Mouse (Mus musculus) ovary, postnatal 10 days (tissue): ENCODE data around the gene Pou6f1.
"Not testable (repeated sequence)": the region's sequence is repeated elsewhere in the genome, so short reads cannot be mapped to it uniquely, and the experiment has no call there.

Experiments
- DNase-seq: peaks from one replicate; pipeline ENCODE4 v3.0.0; 2022; ENCODE audit warnings: low spot score

The Pou6f1 gene

DNA sequence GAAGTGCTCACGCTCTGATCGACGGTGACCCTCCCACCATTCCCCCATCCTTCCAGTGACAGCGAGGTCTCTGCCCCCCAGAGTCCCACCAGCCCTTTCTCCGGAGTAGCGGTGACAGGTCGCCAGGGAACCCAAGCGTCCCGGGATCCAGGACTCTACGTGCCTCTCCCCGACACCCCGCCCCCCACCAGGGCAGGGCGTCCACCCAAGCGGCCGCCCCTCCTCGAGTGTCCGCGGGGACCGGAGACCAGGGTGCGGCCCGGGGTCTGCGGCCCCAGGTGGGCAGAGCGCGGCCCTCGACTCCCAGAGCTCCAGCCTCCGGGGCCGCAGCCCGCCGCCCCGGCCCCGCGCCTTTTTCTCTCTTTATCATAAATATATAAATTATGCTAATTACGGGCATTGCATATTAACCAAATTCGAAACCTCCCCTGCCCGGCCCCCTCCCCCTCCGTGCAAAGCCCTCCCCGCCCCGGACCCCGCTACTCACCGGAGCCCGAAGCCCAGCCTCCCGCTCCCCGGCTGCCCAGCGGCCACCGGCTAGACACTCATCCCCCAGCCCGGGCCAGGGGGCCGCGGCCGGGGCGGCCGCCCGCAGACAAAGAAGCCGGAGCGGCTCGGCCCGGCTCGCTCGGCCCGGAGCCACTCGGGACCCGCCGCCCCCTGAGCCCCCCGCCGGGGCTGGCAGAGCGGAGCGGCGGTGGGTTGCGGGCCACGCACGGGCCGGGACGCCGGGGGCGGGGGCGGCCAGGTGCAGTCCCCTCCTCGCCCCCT, at the start of gene Pou6f1:
Gene Pou6f1 (minus strand): TSS at position 709 of the 771 bp plus-strand sequence.
- DNase-seq = peak; percentile 39

DNA sequence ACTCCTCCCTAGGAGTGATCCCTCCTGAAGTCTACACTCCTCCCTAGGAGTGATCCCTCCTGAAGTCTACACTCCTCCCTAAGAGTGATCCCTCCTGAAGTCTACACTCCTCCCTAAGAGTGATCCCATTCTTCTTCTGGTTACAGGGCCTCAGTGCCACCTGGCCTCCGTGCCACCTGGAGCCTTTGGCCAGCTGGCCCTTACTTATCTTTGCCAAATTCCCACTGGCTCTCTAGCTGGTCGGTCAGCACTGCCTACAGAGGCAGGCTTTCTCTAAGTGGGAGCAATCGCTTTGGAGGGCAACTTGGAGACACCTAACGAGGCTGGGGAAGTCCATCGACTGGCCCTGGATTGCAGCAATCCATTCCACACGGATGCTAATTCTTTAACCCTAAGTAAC, 46.4 kb upstream of the Pou6f1 start:
- DNase-seq = no peak

DNA sequence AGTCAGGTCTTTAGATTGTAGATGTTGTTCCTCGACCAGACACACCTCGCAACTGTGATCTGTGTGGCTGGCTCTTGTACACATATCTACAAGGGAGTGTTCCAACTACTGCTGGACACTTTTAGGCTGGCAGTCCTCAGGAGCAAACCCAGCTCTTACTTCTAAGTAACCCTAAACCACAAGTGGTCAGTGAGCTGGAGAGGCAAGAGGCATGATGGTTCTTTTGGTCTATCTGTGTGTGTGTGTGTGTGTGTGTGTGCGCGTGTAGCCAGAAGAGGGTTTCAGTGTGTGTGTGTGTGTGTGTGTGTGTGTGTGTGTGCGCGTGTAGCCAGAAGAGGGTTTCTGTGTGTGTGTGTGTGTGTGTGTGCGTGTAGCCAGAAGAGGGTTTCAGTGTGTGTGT, 42.7 kb upstream of the Pou6f1 start:
- DNase-seq = no peak

DNA sequence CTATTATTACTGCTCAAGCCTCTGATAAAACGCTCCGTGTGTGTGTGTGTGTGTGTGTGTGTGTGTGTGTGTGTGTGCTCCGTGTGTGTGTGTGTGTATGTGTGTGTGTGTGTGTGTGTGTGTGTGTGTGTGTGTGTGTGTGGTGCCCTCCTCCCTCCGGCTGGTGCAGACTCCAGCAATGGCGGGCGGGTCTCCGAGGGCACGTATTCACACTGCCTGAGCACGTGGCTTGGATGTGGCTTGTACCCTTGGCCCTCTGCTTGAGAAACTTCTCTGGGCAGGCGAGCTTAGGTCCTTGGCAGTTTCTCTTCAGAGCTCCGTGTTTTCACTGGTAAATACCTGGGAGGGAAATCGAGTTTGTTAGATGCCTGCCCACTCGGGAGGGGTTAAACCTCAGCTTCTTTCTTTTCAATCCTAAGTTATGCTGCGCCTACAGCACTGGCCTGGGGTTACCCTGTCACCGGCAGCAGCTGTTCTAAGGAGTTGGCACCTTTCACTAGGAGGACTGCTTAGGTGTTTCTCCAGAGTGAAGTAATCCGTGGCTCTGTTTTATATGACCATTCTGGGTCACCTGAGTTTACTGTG, 41.5 kb upstream of the Pou6f1 start:
- DNase-seq = no peak

DNA sequence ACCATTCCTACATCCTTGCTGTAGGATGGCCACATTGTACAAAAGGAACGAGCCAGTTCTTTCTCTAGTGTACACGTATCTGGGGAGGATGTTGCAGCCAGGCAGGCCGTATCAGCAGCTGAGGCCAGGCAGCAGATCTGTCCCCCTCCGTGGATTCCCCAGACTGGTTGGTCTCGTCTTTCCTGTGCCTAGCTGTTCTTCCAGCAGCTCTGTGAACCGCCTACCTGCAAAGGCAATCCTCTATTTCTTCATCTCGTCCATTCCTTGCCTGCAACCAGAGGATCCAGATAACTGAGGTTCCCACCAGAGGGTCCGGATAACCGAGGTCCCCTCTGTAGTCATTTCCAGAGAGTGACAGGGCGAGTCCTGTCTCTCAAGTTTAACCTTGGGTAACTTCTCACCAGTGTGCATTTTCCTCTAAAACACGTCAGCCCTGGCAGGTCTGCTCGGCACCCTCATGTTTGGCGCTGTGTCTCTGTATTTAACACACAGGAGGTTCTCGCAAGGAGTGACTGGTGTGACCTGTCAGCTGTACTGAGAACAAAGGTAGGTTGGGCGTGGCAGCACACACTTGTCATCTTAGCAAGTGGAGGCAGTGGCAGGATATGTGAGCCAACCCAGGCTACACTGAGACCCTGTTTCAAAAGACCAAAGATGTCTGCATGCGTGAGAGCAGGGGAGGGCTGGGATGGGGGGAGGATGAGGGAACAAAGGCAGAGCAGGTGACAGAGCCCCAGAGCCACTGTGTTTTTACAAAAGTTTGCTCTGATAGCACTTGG, 40.4 kb upstream of the Pou6f1 start:
- no peak for DNase-seq

DNA sequence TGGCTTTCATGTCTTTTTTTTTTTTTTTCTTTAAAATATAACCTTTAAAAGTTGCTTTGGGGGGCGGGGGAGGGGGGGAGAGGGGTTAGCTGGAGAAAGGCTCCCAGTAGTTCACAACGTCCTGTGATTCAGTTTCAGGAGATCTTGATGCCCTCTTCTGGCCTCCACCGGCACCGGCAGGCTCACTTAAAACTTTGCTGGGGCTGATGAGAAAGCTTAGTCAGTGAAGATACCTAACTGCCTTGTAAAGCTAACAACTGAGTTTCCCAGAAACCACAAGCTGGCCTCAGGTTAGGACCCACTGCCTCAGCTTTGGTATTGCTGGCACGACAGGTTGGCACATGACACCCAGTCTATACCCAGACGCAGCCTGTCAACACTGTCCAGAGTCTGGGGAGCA, 37.9 kb upstream of the Pou6f1 start:
- no peak for DNase-seq

DNA sequence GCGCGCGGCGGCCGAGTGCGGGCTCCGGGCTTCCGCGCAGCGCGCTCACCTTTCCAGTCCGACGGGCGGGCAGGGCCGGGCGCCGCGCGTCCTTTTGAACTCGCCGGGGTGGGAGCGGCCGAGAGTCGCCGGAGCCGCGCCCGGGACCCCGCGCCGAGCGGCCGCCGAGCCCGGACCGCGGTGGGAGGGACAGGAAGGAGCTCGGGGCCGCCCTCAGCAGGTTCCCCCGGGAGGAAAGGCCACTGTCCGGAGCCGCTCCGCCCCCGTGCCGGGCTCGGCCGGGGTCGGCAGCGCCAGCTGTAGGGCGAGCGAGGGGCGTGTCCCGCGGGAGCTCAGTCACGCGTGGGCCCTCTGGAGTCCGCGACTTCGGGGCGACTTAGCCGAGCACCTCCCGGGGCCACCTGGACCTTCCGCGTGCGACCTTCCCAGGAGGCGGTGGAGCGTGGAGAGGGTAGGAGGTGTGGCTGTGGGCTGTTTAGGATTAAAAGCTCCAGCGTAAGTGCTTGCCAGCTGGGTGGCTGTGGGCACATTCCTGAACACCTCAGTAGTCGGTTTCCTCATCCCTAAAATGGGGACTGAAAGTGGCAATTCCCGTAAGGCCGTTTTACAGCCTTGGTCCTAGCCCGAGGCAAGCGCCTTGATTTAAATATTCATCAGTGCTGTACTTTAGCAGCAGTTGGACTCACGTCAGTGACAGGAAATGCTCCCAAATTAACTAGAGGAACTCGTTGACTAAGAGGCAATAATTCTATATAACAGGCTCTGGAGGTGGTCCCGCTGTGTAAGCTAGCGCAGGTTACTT, 37.1 kb upstream of the Pou6f1 start, which contains the start of gene Smagp:
Gene Smagp (minus strand): TSS at position 241 of the 802 bp plus-strand sequence.
- DNase-seq = peak; percentile 18

DNA sequence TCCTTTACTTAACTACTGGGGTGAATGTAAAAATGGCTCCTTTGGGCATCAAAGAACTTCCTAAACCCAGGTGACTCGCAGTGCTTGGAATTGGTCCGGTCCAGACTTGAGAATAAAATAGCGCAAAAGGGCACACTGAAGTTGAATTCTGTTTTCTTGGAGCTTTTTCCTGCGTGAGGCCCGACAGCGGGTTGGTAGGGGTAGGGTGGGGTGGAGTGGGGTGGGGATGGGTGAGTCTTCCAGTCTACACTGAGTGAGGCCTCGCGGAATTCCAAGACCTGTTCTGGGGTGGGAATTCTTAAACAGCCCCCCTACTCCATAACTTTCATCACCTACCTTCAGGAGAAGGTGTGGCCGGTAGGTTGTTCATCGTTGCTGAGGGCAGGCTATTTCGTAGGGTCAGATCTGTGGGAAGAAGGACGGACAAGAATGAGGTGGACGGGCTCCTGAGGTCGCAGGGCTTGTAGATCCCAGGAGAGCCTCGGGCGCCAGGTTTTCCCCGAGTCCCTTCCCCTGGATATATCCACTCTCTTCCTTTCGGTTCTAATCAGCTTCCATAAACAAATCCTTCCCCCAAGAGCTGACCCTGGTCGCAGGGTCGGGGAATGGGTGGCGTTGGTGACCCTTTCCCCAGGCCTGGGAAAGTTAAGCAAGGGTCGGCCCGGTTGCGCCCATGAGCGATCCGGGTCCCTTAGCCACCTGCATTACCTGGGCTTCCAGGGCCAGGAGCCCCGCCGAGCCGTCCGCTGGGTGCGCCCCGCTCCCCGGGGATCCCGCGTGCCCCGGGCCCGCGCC, 36.3 kb upstream of the Pou6f1 start:
- no peak for DNase-seq

DNA sequence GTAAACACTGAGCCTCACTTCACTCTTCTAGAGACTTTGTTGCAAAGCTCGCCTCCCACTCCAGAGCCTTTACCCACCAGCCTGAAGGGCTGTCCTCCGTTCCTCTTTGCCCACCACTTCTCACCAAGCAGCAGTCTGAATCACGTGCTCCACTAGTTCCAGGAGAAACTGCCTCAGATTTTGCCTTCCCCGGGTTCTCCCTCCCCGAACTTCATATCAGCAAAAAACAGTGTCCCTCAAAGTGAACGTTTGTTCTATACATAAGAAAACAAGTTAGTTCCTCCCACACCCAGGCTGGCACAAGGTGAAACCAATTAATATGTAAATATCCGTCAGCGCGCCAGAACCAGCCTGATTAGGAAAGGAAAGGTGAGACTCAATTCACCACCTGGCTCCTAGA, 35.5 kb upstream of the Pou6f1 start:
- DNase-seq = no peak

DNA sequence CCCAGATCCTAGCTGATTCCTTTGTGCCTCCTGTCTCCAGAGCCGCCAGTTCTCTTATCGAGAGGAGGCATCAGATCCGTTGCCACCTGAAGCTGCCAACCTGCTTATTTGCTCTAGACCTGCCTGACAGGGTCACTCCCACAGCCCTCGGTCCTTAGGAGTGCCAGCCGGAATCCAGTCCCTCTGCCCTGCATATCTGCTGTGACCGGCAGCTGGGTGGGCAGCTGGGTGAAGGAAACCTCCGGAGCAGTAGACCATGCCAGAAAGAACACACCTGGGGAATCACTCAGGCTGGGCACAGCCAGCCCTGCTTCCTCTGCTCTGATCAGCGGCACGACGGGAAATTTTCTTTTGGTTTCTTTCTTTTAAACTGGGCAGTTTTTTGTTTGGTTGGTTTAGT, 33.6 kb upstream of the Pou6f1 start:
- DNase-seq = no peak

DNA sequence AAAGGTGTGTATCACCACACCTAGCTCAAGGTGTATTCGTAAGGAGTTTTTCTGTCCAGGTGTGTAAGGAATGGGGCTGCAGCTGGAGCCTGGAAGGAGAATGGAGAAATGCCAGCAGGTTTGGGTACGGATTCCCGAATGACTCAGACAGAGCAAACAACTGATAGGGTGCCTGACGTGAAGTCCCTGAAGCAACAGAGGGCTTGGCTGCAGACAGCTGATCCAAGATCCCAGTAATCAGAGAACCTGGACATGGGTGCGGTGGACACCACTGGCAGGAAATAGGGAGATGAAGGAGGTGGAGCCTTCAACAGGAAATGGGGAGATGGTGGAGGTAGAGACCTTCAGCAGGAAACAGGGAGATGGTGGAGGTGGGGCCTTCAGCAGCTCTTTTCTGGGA, 32.5 kb upstream of the Pou6f1 start:
- DNase-seq = no peak

DNA sequence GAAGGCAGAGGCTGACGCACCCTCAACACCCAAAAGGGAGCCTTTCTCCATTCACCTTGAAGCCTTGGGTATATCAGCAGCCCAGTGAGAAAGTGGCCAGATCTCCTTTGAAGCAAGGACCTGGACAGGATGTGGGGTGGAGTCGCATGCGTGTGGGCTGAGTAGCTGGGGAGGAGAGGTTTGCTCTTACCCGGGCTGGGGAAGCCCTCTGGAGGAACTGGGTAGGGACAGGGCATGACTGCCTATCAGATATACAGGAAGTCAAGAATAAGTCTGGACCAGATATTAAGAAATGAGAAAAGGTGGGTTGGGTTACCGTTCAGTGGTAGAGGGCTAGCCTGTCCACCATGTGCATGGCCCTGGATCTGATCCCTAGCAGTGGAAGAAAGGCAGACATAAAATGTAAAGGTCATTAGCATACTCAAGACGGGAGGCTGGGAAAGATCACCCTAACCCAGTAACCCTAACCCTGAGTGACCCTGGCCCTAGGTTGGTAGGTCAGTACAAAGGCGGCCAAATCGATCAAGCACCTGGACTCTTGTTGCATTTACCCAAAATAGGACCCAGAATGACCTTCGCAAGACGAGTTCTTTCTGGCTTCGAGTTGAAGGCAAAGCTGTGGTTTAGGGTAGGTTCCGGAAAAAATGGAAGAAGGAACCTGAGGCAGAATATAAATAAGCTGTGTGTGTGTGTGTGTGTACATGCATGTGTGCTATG, 31.8 kb upstream of the Pou6f1 start:
- no peak for DNase-seq

DNA sequence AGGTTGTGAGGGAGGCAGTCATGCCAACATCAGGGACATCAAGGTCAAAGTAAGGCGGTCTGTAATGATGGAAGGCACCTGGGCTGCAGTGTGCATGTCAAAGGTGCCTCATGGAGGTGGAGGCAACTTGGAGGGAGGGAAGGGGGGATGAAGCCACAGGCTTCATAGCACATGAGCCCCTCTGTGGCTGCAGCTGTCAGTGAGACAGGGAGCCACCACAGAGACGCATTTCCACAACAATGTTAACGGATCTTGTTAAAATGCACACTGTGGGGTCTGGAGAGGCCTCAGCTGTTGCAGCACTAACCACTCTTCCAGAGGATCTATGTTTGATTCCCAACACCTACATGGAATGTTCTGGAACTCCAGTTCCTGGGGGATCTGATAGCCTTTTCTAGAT, 30.3 kb upstream of the Pou6f1 start:
- no peak for DNase-seq

DNA sequence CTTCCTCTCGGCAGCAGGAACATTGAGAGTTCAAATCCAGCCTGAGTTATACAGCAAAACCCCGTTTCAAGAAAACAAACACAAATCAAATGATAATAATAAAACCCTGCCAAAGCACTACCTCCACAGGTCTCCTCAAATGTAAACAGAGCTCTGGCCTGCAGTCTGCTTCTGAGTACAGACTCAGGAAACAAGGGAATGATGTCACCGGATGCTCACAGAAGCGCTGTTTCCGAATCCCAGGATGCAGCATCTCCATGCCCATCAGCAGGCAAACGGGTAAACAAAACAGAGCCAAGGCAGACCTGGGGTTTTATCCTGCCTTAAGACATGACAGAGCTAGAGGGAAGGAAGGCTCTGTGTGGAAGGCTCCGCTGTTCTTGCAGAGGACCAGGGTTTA, 29.0 kb upstream of the Pou6f1 start:
- DNase-seq = no peak

DNA sequence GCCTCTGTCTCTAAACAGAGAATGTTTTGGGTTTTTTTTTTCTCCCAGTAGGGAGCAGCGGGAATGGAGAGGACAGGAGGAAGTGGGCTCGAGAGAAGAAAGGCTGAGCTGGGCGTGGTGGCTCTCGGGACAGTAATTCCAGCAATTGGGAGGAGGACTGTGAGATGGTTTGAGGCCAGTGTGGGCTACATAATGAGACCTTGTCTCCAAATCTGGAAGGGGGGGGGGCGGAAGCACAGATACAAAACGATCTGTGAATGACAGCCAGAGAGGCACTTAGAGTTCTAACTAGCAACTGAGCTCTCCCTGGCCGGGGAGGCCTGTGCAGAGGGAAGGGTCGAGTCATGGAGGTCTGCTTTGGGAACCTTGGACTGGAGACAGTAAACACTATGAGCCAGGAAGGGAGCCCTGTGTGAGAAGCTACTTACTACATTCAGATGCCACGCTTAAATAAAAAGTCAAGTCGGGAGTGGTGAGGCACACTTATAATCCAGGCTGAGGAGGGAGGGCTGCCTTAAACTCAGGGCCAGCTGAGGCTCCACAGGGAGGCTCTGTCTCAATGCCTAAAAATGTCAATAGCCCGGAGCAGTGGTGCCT, 28.1 kb upstream of the Pou6f1 start:
- DNase-seq = no peak

DNA sequence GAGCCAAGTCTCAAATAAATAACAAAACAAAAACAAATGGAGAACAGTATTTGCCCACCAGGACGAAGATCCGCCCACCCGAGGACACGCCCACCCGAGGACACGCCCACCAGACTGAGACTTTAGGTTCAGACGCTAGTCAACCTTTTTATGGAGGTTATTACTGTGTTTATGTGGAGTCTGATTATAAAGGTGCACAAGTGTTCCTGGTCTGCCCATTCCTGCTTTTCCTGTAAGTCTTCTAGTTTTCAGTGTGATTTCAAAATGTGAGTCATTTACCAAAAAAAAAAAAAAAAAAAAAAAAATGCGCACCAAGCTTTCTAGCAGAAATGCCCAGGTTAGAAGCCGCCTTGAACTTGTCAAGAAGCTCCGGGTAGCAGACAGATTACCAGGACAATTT, 27.5 kb upstream of the Pou6f1 start:
- no peak for DNase-seq

DNA sequence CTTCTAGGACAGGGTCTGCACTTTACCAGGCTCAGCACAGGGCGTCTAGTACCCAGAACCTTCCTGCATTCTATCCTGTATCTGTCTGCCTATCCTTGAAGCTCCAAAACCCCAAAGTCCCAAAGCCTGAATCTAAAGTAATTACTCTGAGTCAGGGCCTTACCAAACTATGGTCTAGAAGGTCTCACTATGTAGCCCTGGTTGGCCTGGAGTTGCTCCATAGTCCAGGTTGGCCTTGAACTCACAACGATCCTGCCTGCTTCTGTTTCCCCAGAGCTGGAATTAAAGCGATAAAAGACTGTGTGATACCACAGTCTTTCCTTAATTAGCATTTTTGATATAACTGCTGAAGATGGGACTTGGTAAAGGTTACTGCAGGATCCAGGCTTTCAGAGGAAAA, 24.7 kb upstream of the Pou6f1 start:
- DNase-seq = no peak

DNA sequence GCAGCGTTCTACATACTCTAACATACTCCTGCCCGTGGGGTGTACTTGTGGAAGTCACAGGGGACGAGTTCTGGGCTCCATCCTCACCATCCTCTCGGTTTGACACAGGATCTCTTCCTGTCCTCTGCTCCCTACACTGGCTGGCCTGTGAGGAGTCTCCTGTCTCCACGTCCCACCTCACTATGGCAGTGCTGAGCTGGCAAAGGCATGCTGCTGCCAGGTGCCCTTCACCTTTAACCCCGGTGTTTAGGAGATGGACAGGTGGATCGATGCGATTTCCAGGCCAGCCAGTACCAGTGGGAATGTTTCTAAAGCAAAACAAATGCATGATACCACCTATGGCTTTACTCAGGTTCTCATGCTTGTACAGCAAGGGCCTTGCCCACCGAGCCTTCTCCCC, 24.0 kb upstream of the Pou6f1 start:
- DNase-seq = no peak

DNA sequence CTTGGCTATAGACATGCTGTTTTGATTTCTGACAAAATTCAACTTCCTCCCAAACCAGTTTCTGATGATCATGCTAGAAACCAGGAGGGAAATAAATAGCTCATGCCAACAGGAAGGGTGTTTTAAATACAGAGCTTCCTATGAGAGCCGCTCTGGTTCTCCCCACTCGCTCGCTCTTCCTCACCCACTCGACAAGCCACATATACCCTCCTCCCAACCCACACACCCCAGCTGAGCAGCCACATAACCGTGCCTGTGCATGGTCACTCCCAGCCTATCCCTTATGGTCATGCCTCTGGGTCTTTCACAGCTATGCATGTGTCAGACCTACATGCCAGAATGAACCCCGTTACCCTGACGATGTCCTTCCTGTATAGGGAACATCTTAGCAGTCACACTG, 22.4 kb upstream of the Pou6f1 start:
- DNase-seq = no peak

DNA sequence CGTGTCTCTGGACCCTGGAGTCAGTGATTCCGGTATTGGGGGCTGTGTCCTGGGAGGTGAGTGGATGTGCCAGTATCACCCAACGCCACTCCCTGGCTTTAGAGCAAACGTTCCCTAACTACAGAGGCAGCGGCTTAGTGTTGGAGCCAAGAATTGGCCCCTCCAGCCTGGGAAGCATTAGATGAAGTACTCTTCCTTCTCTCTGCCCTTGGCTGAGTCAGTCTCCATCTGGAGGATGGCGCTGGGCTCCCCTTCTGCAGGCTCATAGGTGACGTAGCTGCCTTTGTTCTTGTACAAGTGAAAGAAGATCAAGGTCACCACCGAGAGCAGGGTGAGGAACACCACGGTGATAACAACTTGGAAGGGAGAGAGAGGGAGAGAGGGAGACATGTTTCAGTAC, 21.9 kb upstream of the Pou6f1 start:
- not testable (repeated sequence) for DNase-seq
